28 mouse cellular contexts compared by ENCODE assay signal in the genomic region with DNA sequence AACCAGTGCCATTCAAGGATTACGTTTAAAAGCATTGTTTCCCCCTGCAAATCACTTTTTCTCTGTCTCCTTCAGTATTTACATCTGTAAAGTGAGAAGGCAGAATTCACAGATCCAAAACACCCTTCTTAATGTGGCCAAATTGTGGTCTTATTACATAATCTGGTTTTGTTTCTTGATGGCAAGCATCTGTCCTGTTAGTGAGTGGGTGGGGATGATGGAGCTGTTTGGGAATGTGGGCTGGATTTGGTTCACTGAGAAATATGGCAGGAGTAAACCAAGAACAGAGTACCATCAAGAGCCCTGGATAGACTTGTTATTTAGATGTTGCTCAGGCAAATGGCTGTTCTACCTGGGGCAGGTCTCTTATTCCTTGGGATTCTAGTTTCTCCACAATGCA.
DNase-seq lines count a peak whose midpoint lies in the region; ATAC-seq and TF ChIP-seq lines count a peak whose summit lies in the region.
"Had no signal": no experiment of that assay in that cellular context is flagged by ENCODE, and none has a peak within 500 bp of the region (broad histone marks: within the 10 kb centered on the region; RNA-seq: fewer than 3 reads in every experiment).

No protein-coding gene starts in this region.

- H3K9ac ChIP-seq in heart, embryonic 12.5 days, result no peak overlapping the region
- no peak overlapping the region for H3K9ac ChIP-seq in lung, postnatal 0 days (replicated peaks; ENCODE audit: low read depth)
- H3K9ac ChIP-seq: embryonic facial prominence, embryonic 15.5 days; forebrain, embryonic 12.5 days; limb, embryonic 15.5 days; liver, embryonic 13.5 days; lung, embryonic 15.5 days had no signal

- 72% methylated on average over 1 of the region's 1 CpGs for WGBS in heart, embryonic 12.5 days
- 44% methylated on average over 1 of the region's 1 CpGs for whole genome bisulfite sequencing in lung, postnatal 0 days

- TF ChIP-seq CTCF in lung, postnatal 0 days (IDR thresholded peaks at IDR 0.05), result no peak

- no peaks in the 10 kb centered on the region for H3K4me1 ChIP-seq in heart, embryonic 12.5 days (replicated peaks)
- H3K4me1 ChIP-seq in lung, postnatal 0 days (ENCODE audit: insufficient read depth, low read depth, low read length), result no peaks in the 10 kb centered on the region
- H3K4me1 ChIP-seq: embryonic facial prominence, embryonic 15.5 days; limb, embryonic 10.5 days; limb, embryonic 15.5 days; liver, embryonic 13.5 days; lung, embryonic 15.5 days; megakaryocyte, embryonic 14.5 days had no signal

- ATAC-seq in heart, embryonic 12.5 days (ENCODE audit: insufficient number of reproducible peaks, low FRiP score), result no peak
- ATAC-seq in lung, postnatal 0 days, result peak; percentile 46
- no peak for ATAC-seq in monocyte, adult 5-6 weeks (replicated peaks; ENCODE audit: insufficient number of reproducible peaks, low FRiP score, low TSS enrichment, poor library complexity, severe bottlenecking)
- ATAC-seq: CD4-positive, CD25-positive, alpha-beta regulatory T cell, adult 4 months; hindbrain, embryonic 16.5 days had no signal

- no peaks in the 10 kb centered on the region for H3K36me3 ChIP-seq in heart, embryonic 12.5 days
- H3K36me3 ChIP-seq in lung, postnatal 0 days (ENCODE audit: insufficient read depth, low read length), result no peaks in the 10 kb centered on the region
- H3K36me3 ChIP-seq: embryonic facial prominence, embryonic 15.5 days; forebrain, embryonic 12.5 days; limb, embryonic 10.5 days; limb, embryonic 15.5 days; liver, embryonic 13.5 days; lung, embryonic 15.5 days had no signal

- no peaks in the 10 kb centered on the region for H3K27me3 ChIP-seq in heart, embryonic 12.5 days (replicated peaks)
- no peaks in the 10 kb centered on the region for H3K27me3 ChIP-seq in lung, postnatal 0 days (replicated peaks; ENCODE audit: insufficient read depth, low read length)
- H3K27me3 ChIP-seq: embryonic facial prominence, embryonic 15.5 days; limb, embryonic 15.5 days; liver, embryonic 13.5 days; lung, embryonic 15.5 days; megakaryocyte, embryonic 14.5 days had no signal

- H3K4me3 ChIP-seq in heart, embryonic 12.5 days, result no peak overlapping the region
- no peak overlapping the region for H3K4me3 ChIP-seq in lung, postnatal 0 days (ENCODE audit: low read depth, low read length)
- H3K4me3 ChIP-seq: embryonic facial prominence, embryonic 15.5 days; forebrain, embryonic 12.5 days; limb, embryonic 10.5 days; limb, embryonic 15.5 days; liver, embryonic 13.5 days; lung, embryonic 15.5 days; megakaryocyte, embryonic 14.5 days had no signal

- H3K9me3 ChIP-seq in heart, embryonic 12.5 days (replicated peaks), result no peaks in the 10 kb centered on the region
- H3K9me3 ChIP-seq in lung, postnatal 0 days (ENCODE audit: low read length), result no peaks in the 10 kb centered on the region
- H3K9me3 ChIP-seq: embryonic facial prominence, embryonic 15.5 days; forebrain, embryonic 12.5 days; limb, embryonic 10.5 days; limb, embryonic 15.5 days; liver, embryonic 13.5 days; lung, embryonic 15.5 days; megakaryocyte, embryonic 14.5 days had no signal

- H3K4me2 ChIP-seq in heart, embryonic 12.5 days, result no peak overlapping the region
- no peak overlapping the region for H3K4me2 ChIP-seq in lung, postnatal 0 days (replicated peaks; ENCODE audit: low read depth, low read length)
- H3K4me2 ChIP-seq: embryonic facial prominence, embryonic 15.5 days; forebrain, embryonic 12.5 days; limb, embryonic 15.5 days; liver, embryonic 13.5 days; lung, embryonic 15.5 days had no signal

- DNase-seq in heart, postnatal 10 days, result peak; percentile 14 to 18
- peak; percentile 48 for DNase-seq in lung, postnatal 0 days (ENCODE audit: low spot score)
- DNase-seq in lung, adult 18-20 months, result no peak
- DNase-seq in brain, adult 2 months (ENCODE audit: low read depth, low spot score), result peak; percentile 53
- DNase-seq in telencephalon, adult 2 months (ENCODE audit: low read depth, low spot score), result peak; percentile 29
- DNase-seq: adrenal gland, postnatal 25 days; cerebellum, adult 18-20 months; cerebellum, postnatal 10 days; gastrocnemius, postnatal 25 days; heart, adult 11 months; kidney, adult 2 months; kidney, postnatal 4 days; liver, embryonic 13.5 days; midbrain, embryonic 14.5 days; right cerebral cortex, postnatal 4 days; thymus, adult 2 months; thymus, postnatal 36 days had no signal

- TF ChIP-seq EP300 in lung, postnatal 0 days (IDR thresholded peaks at IDR 0.05), result peak; percentile 52; the same call in 1 of the 2 replicates

- intact Hi-C loops in heart, postnatal 10 days (cut with DNase I), result no loop called here

- no peak overlapping the region for H3K27ac ChIP-seq in heart, embryonic 12.5 days (ENCODE audit: poor library complexity, severe bottlenecking)
- no peak overlapping the region for H3K27ac ChIP-seq in lung, postnatal 0 days (ENCODE audit: low read length)
- H3K27ac ChIP-seq: embryonic facial prominence, embryonic 15.5 days; forebrain, embryonic 12.5 days; limb, embryonic 10.5 days; limb, embryonic 15.5 days; liver, embryonic 13.5 days; lung, embryonic 15.5 days; stomach, postnatal 0 days had no signal

Comparison
In these comparisons a context has a peak if more than half of its experiments do, and no peak if none do; other contexts are left out.
1. DNase-seq: peak in heart, postnatal 10 days (2 of 2), lung, postnatal 0 days (single experiment), brain, adult 2 months (single experiment) and telencephalon, adult 2 months (single experiment); none in lung, adult 18-20 months (0 of 2).